Mouse (Mus musculus): ENCODE data around the gene Ppm1l. TPM values are rescaled to one million over a fixed set of nuclear protein-coding genes. Genes with fewer than 3 reads are reported as not detected.
"Not testable (repeated sequence)": the region's sequence is repeated elsewhere in the genome, so short reads cannot be mapped to it uniquely, and the experiment has no call there.

The Ppm1l gene
- total and polyA plus RNA-seq, 2 experiments from 2014 or later = 20.3 to 31.6 TPM

- no peaks in the 10 kb centered on the region for H3K27me3 ChIP-seq (ENCODE audit: insufficient read depth, low read length)
- ATAC-seq (no peak), DNase-seq (ENCODE audit: low spot score) (no peak)
- H3K36me3 ChIP-seq (ENCODE audit: insufficient read depth, low read length) = no peaks in the 10 kb centered on the region
- 91% methylated on average over 7 of the region's 7 CpGs for WGBS
- no peak overlapping the region for H3K4me2 ChIP-seq (ENCODE audit: low read depth, low read length)
- H3K4me3 ChIP-seq (ENCODE audit: low read length) = no peak overlapping the region
- 0 out of 2 replicates have a peak, but pooled peaks cover 6% of the 10 kb centered on the region for H3K4me1 ChIP-seq (ENCODE audit: insufficient read depth, low read length)
- no peaks in the 10 kb centered on the region for H3K9me3 ChIP-seq (ENCODE audit: low read length)
- no peak for TF ChIP-seq CTCF (IDR thresholded peaks at IDR 0.05; ENCODE audit: low read depth)
- H3K27ac ChIP-seq = no peak overlapping the region
- no peak overlapping the region for H3K9ac ChIP-seq (replicated peaks; ENCODE audit: low read length)
These were observed 243.3 kb downstream of the Ppm1l start for GRCm38 (mm10) chr3:69559975-69560330.

- 80% methylated on average over 5 of the region's 5 CpGs for WGBS
- Histone ChIP-seq H3K36me3 (ENCODE audit: insufficient read depth, low read length) (no peaks in the 10 kb centered on the region), H3K4me2 (ENCODE audit: low read depth, low read length) (no peak overlapping the region), H3K9ac (replicated peaks; ENCODE audit: low read length) (no peak overlapping the region), H3K27me3 (ENCODE audit: insufficient read depth, low read length) (no peaks in the 10 kb centered on the region), H3K4me1 (ENCODE audit: insufficient read depth, low read length) (no peaks in the 10 kb centered on the region), H3K4me3 (ENCODE audit: low read length) (no peak overlapping the region), H3K27ac (no peak overlapping the region), H3K9me3 (ENCODE audit: low read length) (no peaks in the 10 kb centered on the region)
- no peak for DNase-seq (ENCODE audit: low spot score)
- no peak for ATAC-seq
- TF ChIP-seq CTCF (IDR thresholded peaks at IDR 0.05; ENCODE audit: low read depth) = no peak
These were observed 245.0 kb downstream of the Ppm1l start for GRCm38 (mm10) chr3:69561686-69562085.

GRCm38 (mm10) chr3:69563406-69563805 is 246.7 kb downstream of the Ppm1l start:
- Histone ChIP-seq H3K27me3 (ENCODE audit: insufficient read depth, low read length) (no peaks in the 10 kb centered on the region), H3K4me1 (ENCODE audit: insufficient read depth, low read length) (no peaks in the 10 kb centered on the region), H3K4me3 (ENCODE audit: low read length) (no peak overlapping the region), H3K27ac (no peak overlapping the region), H3K4me2 (ENCODE audit: low read depth, low read length) (no peak overlapping the region), H3K9me3 (ENCODE audit: low read length) (no peaks in the 10 kb centered on the region), H3K9ac (replicated peaks; ENCODE audit: low read length) (no peak overlapping the region), H3K36me3 (ENCODE audit: insufficient read depth, low read length) (no peaks in the 10 kb centered on the region)
- WGBS = 81% methylated on average over 6 of the region's 6 CpGs
- TF ChIP-seq CTCF (IDR thresholded peaks at IDR 0.05; ENCODE audit: low read depth) = no peak
- ATAC-seq (no peak), DNase-seq (ENCODE audit: low spot score) (no peak)

GRCm38 (mm10) chr3:69565586-69565985 is 248.9 kb downstream of the Ppm1l start:
- WGBS = 94% methylated on average over 1 of the region's 1 CpGs
- not testable (repeated sequence) for H3K36me3 ChIP-seq (ENCODE audit: insufficient read depth, low read length); H3K4me2 ChIP-seq (ENCODE audit: low read depth, low read length); ATAC-seq; H3K27ac ChIP-seq; H3K4me3 ChIP-seq (ENCODE audit: low read length); H3K4me1 ChIP-seq (ENCODE audit: insufficient read depth, low read length); H3K9ac ChIP-seq (replicated peaks; ENCODE audit: low read length); H3K27me3 ChIP-seq (ENCODE audit: insufficient read depth, low read length); DNase-seq (ENCODE audit: low spot score); H3K9me3 ChIP-seq (ENCODE audit: low read length)

GRCm38 (mm10) chr3:69572561-69572960 is 255.9 kb downstream of the Ppm1l start:
- H3K27ac ChIP-seq = no peak overlapping the region
- H3K4me1 ChIP-seq (ENCODE audit: insufficient read depth, low read length) = no peaks in the 10 kb centered on the region
- no peaks in the 10 kb centered on the region for H3K27me3 ChIP-seq (ENCODE audit: insufficient read depth, low read length)
- no peaks in the 10 kb centered on the region for H3K9me3 ChIP-seq (ENCODE audit: low read length)
- no peak overlapping the region for H3K9ac ChIP-seq (replicated peaks; ENCODE audit: low read length)
- ATAC-seq (0 out of 2 replicates have a peak, but pooled peaks have one; percentile 32), DNase-seq (ENCODE audit: low spot score) (no peak)
- peaks cover 16% of the 10 kb centered on the region; the same call in 1 of the 2 replicates for H3K36me3 ChIP-seq (ENCODE audit: insufficient read depth, low read length)
- WGBS = 57% methylated on average over 5 of the region's 5 CpGs
- H3K4me3 ChIP-seq (ENCODE audit: low read length) = no peak overlapping the region
- TF ChIP-seq CTCF (IDR thresholded peaks at IDR 0.05; ENCODE audit: low read depth) = no peak
- no peak overlapping the region for H3K4me2 ChIP-seq (ENCODE audit: low read depth, low read length)

GRCm38 (mm10) chr3:69575577-69575976 is 258.9 kb downstream of the Ppm1l start:
- Histone ChIP-seq H3K4me2 (ENCODE audit: low read depth, low read length) (no peak overlapping the region), H3K9me3 (ENCODE audit: low read length) (no peaks in the 10 kb centered on the region), H3K36me3 (ENCODE audit: insufficient read depth, low read length) (peaks cover 16% of the 10 kb centered on the region; the same call in 1 of the 2 replicates), H3K27ac (no peak overlapping the region), H3K4me3 (ENCODE audit: low read length) (no peak overlapping the region), H3K27me3 (ENCODE audit: insufficient read depth, low read length) (no peaks in the 10 kb centered on the region), H3K9ac (replicated peaks; ENCODE audit: low read length) (no peak overlapping the region), H3K4me1 (ENCODE audit: insufficient read depth, low read length) (no peaks in the 10 kb centered on the region)
- no peak for TF ChIP-seq CTCF (IDR thresholded peaks at IDR 0.05; ENCODE audit: low read depth)
- DNase-seq (ENCODE audit: low spot score) = no peak
- WGBS = 98% methylated on average over 11 of the region's 11 CpGs
- no peak for ATAC-seq

GRCm38 (mm10) chr3:69576715-69577114 is 260.1 kb downstream of the Ppm1l start:
- Histone ChIP-seq H3K4me3 (ENCODE audit: low read length) (no peak overlapping the region), H3K9ac (replicated peaks; ENCODE audit: low read length) (no peak overlapping the region), H3K4me1 (ENCODE audit: insufficient read depth, low read length) (no peaks in the 10 kb centered on the region), H3K9me3 (ENCODE audit: low read length) (no peaks in the 10 kb centered on the region), H3K4me2 (ENCODE audit: low read depth, low read length) (no peak overlapping the region), H3K27me3 (ENCODE audit: insufficient read depth, low read length) (no peaks in the 10 kb centered on the region), H3K27ac (no peak overlapping the region), H3K36me3 (ENCODE audit: insufficient read depth, low read length) (peaks cover 16% of the 10 kb centered on the region; the same call in 1 of the 2 replicates)
- WGBS = 86% methylated on average over 3 of the region's 3 CpGs
- TF ChIP-seq CTCF (IDR thresholded peaks at IDR 0.05; ENCODE audit: low read depth) = no peak
- DNase-seq (ENCODE audit: low spot score) = no peak
- no peak for ATAC-seq
